Mouse (Mus musculus): Measurements from ENCODE around the gene Cmya5. TPM values are rescaled to one million over a fixed set of nuclear protein-coding genes. Genes with fewer than 3 reads are reported as not detected.

Cmya5 gene
- total RNA-seq, 4 experiments from 2014 or later = 1,379 to 2,047 (median 1,612) TPM

DNA sequence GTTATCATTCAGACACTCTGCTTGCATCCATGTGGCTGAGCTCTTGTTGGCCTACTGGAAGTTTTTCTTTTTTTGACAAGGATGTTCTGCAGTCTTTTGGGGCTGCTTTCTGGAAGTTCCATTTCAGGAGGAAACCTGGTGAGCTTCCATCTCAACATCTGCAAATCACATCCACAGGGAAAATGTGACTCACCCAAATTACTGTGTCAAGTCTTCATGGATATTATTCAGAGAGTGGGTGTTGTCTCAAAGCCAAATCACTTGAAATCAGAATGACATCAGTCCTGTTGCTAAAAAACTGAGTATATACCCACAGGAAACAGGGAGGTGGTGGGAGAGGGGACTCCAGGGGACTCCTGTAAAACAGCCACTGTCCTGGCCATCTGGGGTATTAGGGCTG, 149.8 kb downstream of the Cmya5 start:
- no peak for DNase-seq (ENCODE audit: low spot score in 2 of 2)

DNA sequence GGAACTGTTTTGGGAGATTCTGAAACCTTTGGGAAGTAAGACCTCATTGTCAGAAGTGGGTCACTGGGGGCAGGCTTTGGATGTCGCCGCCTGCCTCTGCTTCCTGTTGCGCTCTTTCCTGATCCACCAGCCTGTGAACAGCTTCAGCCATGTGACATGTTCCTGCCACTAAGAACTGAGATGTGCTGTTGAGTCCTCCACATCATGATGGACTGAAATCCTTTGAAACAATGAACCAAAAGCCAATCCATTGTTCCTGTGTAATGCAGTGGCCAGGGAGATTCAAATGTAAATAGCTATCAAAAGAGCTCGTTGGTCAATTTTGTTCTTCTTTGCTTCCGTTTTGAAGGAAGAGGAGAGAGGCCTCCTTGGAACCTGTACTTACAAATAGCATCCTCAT, 151.7 kb downstream of the Cmya5 start:
- DNase-seq (ENCODE audit: low spot score in 2 of 2) = no peak

Other genes with a start within 250 kb of the Cmya5 start
- 10 to 100 TPM in 2 of 4 experiments, 1 to 10 TPM in 2; 8.1 to 10.7 (median 10.1) TPM for gene Tent2, start 47.7 kb upstream of the Cmya5 start, total RNA-seq (2022)
- gene Homer1, start 154.9 kb upstream of the Cmya5 start, total RNA-seq (2022) = 100 to 1,000 TPM in 3 of 4 experiments, 10 to 100 TPM in 1; 96.5 to 140 (median 113) TPM

All from gastrocnemius, adult 8-10 months (tissue).